Mouse (Mus musculus): ENCODE data around the gene Gtdc1. TPM values are rescaled to one million over a fixed set of nuclear protein-coding genes. Genes with fewer than 3 reads are reported as not detected.

Gene Gtdc1
- polyA plus RNA-seq (2015; fragmentation: Nextera tagmentation; extraction: Ambion mirVana), result 19.2 and 21.0 TPM in 2 replicates

- ATAC-seq (ENCODE audit: low FRiP score, low read depth), result no peak; the same call in 1 of the 2 replicates
- H3K9ac ChIP-seq, result peak within 1 kb of the TSS; percentile 72
Observed at GRCm38 (mm10) chr2:44927482-44927811, at the start of gene Gtdc1. Gene Gtdc1, minus strand, starts transcription at chr2:44927657.

DNA sequence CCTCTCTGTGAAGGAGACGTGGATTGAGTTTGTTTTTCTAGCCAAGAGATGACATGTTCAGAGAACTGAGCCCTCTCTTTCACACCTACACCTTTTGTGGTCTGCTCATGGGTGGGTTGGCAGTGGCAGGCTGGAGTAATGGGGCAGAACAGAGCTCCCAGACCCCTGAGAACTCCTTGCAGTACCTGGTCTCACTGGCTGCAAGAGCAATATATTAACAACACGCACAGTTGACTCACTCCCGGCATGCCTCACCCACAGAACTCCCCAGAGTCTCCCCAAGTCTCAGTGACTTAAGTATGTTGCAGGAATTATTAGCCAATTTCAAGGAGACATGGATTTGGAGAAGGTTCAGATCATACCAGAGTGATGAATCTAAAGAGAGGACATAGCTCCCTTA, 49.6 kb upstream of the Gtdc1 start:
- 66% methylated on average over 3 of the region's 3 CpGs for WGBS
- Histone ChIP-seq H3K4me3 (no peak overlapping the region), H3K27ac (replicated peaks) (no peak overlapping the region), H3K9me3 (no peaks in the 10 kb centered on the region), H3K4me1 (replicated peaks) (peaks cover 14% of the 10 kb centered on the region), H3K27me3 (no peaks in the 10 kb centered on the region), H3K4me2 (no peak overlapping the region), H3K36me3 (no peaks in the 10 kb centered on the region), H3K9ac (no peak overlapping the region)
- no peak for ATAC-seq (ENCODE audit: low FRiP score, low read depth)

More at GRCm38 (mm10) chr2:44927482-44927811, at the start of gene Gtdc1:
- Histone ChIP-seq H3K9me3 (no peaks in the 10 kb centered on the region), H3K4me2 (peak within 1 kb of the TSS; percentile 84), H3K4me1 (replicated peaks) (peaks cover 8% of the 10 kb centered on the region), H3K36me3 (no peaks in the 10 kb centered on the region), H3K4me3 (peak within 1 kb of the TSS; percentile 82), H3K27ac (replicated peaks) (peak within 1 kb of the TSS; percentile 93), H3K27me3 (no peaks in the 10 kb centered on the region)
- WGBS, result under 1% methylated on average over 26 of the region's 27 CpGs

GRCm38 (mm10) chr2:44976484-44976883, 49.0 kb upstream of the Gtdc1 start:
- Histone ChIP-seq H3K4me1 (replicated peaks) (peaks cover 14% of the 10 kb centered on the region), H3K4me2 (no peak overlapping the region), H3K9me3 (no peaks in the 10 kb centered on the region), H3K36me3 (no peaks in the 10 kb centered on the region), H3K4me3 (no peak overlapping the region), H3K27me3 (no peaks in the 10 kb centered on the region), H3K27ac (replicated peaks) (no peak overlapping the region), H3K9ac (no peak overlapping the region)
- no peak for ATAC-seq (ENCODE audit: low FRiP score, low read depth)
- 56% methylated on average over 4 of the region's 4 CpGs for WGBS

GRCm38 (mm10) chr2:44973828-44974227, 46.4 kb upstream of the Gtdc1 start:
- Histone ChIP-seq H3K9ac (no peak overlapping the region), H3K27ac (replicated peaks) (no peak overlapping the region), H3K27me3 (no peaks in the 10 kb centered on the region), H3K4me1 (replicated peaks) (peaks cover 4% of the 10 kb centered on the region), H3K36me3 (no peaks in the 10 kb centered on the region), H3K4me3 (no peak overlapping the region), H3K4me2 (no peak overlapping the region), H3K9me3 (no peaks in the 10 kb centered on the region)
- 94% methylated on average over 6 of the region's 6 CpGs for WGBS
- ATAC-seq (ENCODE audit: low FRiP score, low read depth), result no peak

DNA sequence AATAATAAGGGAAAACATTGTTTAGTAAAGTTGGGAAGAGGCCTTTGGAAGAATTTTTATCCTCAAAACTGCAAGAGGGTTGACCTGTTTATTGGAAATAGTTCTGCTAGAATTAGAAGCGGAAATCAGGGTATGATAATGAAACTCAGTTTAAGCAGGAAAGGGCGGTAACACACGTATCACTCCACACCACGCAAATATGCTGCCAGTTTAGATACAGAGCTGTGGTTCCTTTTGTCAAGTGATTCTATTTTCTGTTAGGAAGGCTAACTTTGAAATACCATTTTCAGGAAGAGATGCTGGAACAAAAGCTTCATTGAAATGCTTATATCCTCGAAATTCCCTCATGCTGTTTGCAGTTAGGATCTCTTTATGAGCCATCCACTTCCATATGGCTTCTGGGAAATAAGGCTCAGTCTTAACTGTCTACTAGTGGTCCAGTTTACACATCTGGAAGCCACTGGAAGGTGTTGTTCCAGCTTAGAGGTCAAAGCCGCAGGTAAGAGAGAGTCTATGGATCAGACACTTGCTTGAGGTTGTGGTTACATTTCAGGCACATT, 42.7 kb upstream of the Gtdc1 start:
- H3K4me2 ChIP-seq, result no peak overlapping the region
- H3K9me3 ChIP-seq, result no peaks in the 10 kb centered on the region
- no peak overlapping the region for H3K4me3 ChIP-seq
- H3K4me1 ChIP-seq (replicated peaks), result no peaks in the 10 kb centered on the region
- no peak overlapping the region for H3K9ac ChIP-seq
- no peaks in the 10 kb centered on the region for H3K36me3 ChIP-seq
- ATAC-seq (ENCODE audit: low FRiP score, low read depth), result no peak
- 89% methylated on average over 6 of the region's 6 CpGs for WGBS
- H3K27ac ChIP-seq (replicated peaks), result no peak overlapping the region
- no peaks in the 10 kb centered on the region for H3K27me3 ChIP-seq

DNA sequence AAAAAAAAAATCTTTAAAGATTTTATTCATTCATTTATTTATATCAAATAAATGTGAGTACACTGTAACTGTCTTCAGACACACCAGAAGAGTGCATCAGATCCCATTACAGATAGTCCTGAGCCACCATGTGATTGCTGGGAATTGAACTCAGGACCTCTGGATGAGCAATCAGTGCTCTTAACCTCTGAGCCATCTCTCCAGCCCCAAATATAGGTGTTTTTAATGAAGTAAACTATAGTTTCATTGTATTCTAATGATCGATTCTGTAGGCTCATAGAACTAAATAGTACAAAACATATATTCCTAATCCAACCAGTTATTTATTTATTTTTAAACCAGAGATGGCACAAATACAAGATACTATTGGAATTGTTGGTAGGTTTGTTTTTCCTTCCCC, 42.2 kb upstream of the Gtdc1 start:
- no peaks in the 10 kb centered on the region for H3K9me3 ChIP-seq
- H3K27ac ChIP-seq (replicated peaks), result no peak overlapping the region
- 100% methylated on average over 1 of the region's 1 CpGs for WGBS
- H3K4me1 ChIP-seq (replicated peaks), result no peaks in the 10 kb centered on the region
- H3K4me3 ChIP-seq, result no peak overlapping the region
- no peak overlapping the region for H3K9ac ChIP-seq
- no peak overlapping the region for H3K4me2 ChIP-seq
- no peaks in the 10 kb centered on the region for H3K27me3 ChIP-seq
- ATAC-seq (ENCODE audit: low FRiP score, low read depth), result no peak
- H3K36me3 ChIP-seq, result no peaks in the 10 kb centered on the region

GRCm38 (mm10) chr2:44969226-44969625, 41.8 kb upstream of the Gtdc1 start:
- no peak overlapping the region for H3K9ac ChIP-seq
- no peaks in the 10 kb centered on the region for H3K27me3 ChIP-seq
- no peak overlapping the region for H3K4me2 ChIP-seq
- ATAC-seq (ENCODE audit: low FRiP score, low read depth), result no peak
- H3K4me1 ChIP-seq (replicated peaks), result no peaks in the 10 kb centered on the region
- no peaks in the 10 kb centered on the region for H3K9me3 ChIP-seq
- no peak overlapping the region for H3K27ac ChIP-seq (replicated peaks)
- 86% methylated on average over 2 of the region's 2 CpGs for WGBS
- H3K4me3 ChIP-seq, result no peak overlapping the region
- no peaks in the 10 kb centered on the region for H3K36me3 ChIP-seq

DNA sequence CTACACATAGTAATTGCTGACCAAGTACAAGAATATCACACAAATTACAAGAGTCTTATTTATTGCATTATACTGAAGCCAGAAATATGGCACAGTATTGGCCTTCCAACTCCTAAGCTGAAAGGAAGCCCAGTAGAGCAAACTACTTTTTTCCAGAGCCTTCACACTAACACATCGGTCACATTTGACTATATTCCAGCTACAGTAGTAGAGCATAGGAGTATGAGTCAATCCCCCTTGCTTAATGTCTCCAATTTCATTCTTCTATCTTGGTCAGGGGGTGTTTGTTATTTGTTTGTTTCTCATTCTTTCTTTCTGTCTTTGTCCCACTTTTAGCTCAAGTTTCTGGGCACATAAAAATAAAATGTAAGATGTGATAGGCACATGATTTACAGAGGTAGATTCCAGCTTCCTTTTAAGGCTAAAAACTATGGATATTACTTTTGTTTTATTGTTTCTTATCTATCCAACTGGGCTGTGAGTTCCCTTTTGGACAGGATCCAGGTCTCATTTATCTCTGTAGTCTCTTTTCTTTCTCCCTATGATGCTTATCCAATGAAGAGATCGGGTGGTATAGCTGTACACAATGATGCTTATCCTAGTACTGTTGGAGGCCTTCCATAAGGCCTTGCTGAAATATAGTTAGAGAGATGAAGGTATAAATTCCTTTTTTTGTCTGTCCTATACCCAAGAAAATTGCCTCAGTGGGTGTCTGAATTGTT, 38.5 kb upstream of the Gtdc1 start:
- no peaks in the 10 kb centered on the region for H3K36me3 ChIP-seq
- no peak overlapping the region for H3K4me3 ChIP-seq
- ATAC-seq (ENCODE audit: low FRiP score, low read depth), result no peak
- H3K4me2 ChIP-seq, result no peak overlapping the region
- H3K9ac ChIP-seq, result no peak overlapping the region
- no peaks in the 10 kb centered on the region for H3K4me1 ChIP-seq (replicated peaks)
- no peaks in the 10 kb centered on the region for H3K27me3 ChIP-seq
- WGBS, result 80% methylated on average over 2 of the region's 2 CpGs
- no peaks in the 10 kb centered on the region for H3K9me3 ChIP-seq
- H3K27ac ChIP-seq (replicated peaks), result no peak overlapping the region

- Histone ChIP-seq H3K9me3 (no peaks in the 10 kb centered on the region), H3K9ac (no peak overlapping the region), H3K4me2 (no peak overlapping the region), H3K36me3 (no peaks in the 10 kb centered on the region), H3K4me3 (no peak overlapping the region), H3K27ac (replicated peaks) (no peak overlapping the region), H3K4me1 (replicated peaks) (no peaks in the 10 kb centered on the region), H3K27me3 (no peaks in the 10 kb centered on the region)
- WGBS, result 93% methylated on average over 5 of the region's 5 CpGs
- ATAC-seq (ENCODE audit: low FRiP score, low read depth), result no peak
Observed at GRCm38 (mm10) chr2:44962620-44963019, 35.2 kb upstream of the Gtdc1 start.

- Histone ChIP-seq H3K9ac (no peak overlapping the region), H3K36me3 (no peaks in the 10 kb centered on the region), H3K27ac (replicated peaks) (no peak overlapping the region), H3K4me2 (no peak overlapping the region), H3K4me3 (no peak overlapping the region), H3K9me3 (no peaks in the 10 kb centered on the region), H3K4me1 (replicated peaks) (no peaks in the 10 kb centered on the region), H3K27me3 (no peaks in the 10 kb centered on the region)
- ATAC-seq (ENCODE audit: low FRiP score, low read depth), result no peak
- 95% methylated on average over 4 of the region's 4 CpGs for WGBS
Observed at GRCm38 (mm10) chr2:44961192-44961591, 33.7 kb upstream of the Gtdc1 start.

DNA sequence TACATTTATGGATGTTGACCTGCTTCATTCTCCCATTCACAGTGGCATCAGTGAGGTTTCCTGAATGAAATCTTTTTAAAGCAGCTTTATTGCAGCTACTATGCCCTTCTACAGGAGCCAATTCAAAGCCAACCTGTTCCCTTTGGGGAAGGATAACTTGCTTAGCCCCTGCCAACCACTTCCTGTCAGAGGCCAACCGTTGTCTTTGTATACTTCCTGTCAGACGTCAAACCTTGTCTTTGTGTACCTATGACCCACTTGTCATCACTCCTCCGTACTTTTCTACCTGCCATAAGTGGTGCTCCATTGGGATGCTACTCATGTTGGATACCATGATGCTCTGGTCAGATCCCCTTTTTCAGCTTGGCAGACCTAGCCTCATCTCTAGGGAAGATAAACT, 33.1 kb upstream of the Gtdc1 start:
- no peak for ATAC-seq (ENCODE audit: low FRiP score, low read depth)
- 85% methylated on average over 3 of the region's 3 CpGs for WGBS

DNA sequence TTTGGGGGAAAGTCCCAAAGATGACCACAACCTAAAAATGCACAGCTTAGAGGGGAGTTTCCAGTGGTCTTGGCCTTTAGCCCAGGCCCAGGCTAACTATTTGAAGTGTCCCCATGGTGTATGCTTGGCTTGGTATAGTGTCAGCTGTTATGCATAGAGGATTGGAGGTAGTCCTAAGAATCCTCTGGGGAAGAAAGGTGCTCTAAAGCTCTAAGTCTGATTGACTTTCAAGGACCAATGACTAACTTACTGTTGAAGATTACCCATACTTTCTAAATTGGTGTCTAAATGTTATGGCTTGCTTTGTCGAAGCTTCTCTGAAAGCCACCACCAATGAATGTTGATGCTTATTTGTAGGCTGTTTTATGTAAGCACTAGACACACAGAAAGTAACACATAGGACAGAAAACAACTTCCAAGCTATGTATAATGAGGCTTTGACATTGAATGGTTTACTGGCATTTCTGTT, 29.9 kb upstream of the Gtdc1 start:
- no peaks in the 10 kb centered on the region for H3K36me3 ChIP-seq
- H3K27me3 ChIP-seq, result no peaks in the 10 kb centered on the region
- no peaks in the 10 kb centered on the region for H3K4me1 ChIP-seq (replicated peaks)
- no peak for ATAC-seq (ENCODE audit: low FRiP score, low read depth)
- no peak overlapping the region for H3K4me2 ChIP-seq
- H3K27ac ChIP-seq (replicated peaks), result no peak overlapping the region
- no peak overlapping the region for H3K9ac ChIP-seq
- no peak overlapping the region for H3K4me3 ChIP-seq
- no peaks in the 10 kb centered on the region for H3K9me3 ChIP-seq
- WGBS, result 92% methylated on average over 1 of the region's 1 CpGs

More for the DNA sequence above, 33.1 kb upstream of the Gtdc1 start:
- Histone ChIP-seq H3K36me3 (no peaks in the 10 kb centered on the region), H3K27me3 (no peaks in the 10 kb centered on the region), H3K9me3 (no peaks in the 10 kb centered on the region), H3K4me3 (no peak overlapping the region), H3K27ac (replicated peaks) (no peak overlapping the region), H3K9ac (no peak overlapping the region), H3K4me1 (replicated peaks) (no peaks in the 10 kb centered on the region), H3K4me2 (no peak overlapping the region)
